Mouse (Mus musculus): ENCODE measurements at regions not wholly inside any gene's neighbourhood (a gene's known extent, or its start where the extent isn't known, plus 50 kb on each side); places are given as distances from the start of the nearest gene placed in this dataset.

- DNase-seq (ENCODE audit: low spot score) = no peak
These were observed 199.7 kb upstream of the Id2 start for GRCm38 (mm10) chr12:25296648-25297047.

GRCm38 (mm10) chr12:25294179-25295025, 197.5 kb upstream of the Id2 start:
- DNase-seq (ENCODE audit: low spot score) = no peak

GRCm38 (mm10) chr12:25293470-25294178, 196.7 kb upstream of the Id2 start:
- DNase-seq (ENCODE audit: low spot score) = no peak

GRCm38 (mm10) chr12:25289381-25289780, 192.4 kb upstream of the Id2 start:
- DNase-seq (ENCODE audit: low spot score) = no peak

- DNase-seq (ENCODE audit: low spot score) = no peak
These were observed 186.9 kb upstream of the Id2 start for GRCm38 (mm10) chr12:25283808-25284207.

GRCm38 (mm10) chr12:25281438-25281837, 184.5 kb upstream of the Id2 start:
- no peak for DNase-seq (ENCODE audit: low spot score)

- no peak for DNase-seq (ENCODE audit: low spot score)
These were observed 176.8 kb upstream of the Id2 start for GRCm38 (mm10) chr12:25273631-25274305.

- no peak for DNase-seq (ENCODE audit: low spot score)
These were observed 175.8 kb upstream of the Id2 start for GRCm38 (mm10) chr12:25272752-25273125.

- no peak for DNase-seq (ENCODE audit: low spot score)
These were observed 175.3 kb upstream of the Id2 start for GRCm38 (mm10) chr12:25272114-25272751.

- no peak for DNase-seq (ENCODE audit: low spot score)
These were observed 172.9 kb upstream of the Id2 start for GRCm38 (mm10) chr12:25269878-25270277.

- peak; percentile 36 for DNase-seq (ENCODE audit: low spot score)
These were observed 172.2 kb upstream of the Id2 start for GRCm38 (mm10) chr12:25268871-25269850.

- no peak for DNase-seq (ENCODE audit: low spot score)
These were observed 171.4 kb upstream of the Id2 start for GRCm38 (mm10) chr12:25268323-25268722.

- DNase-seq (ENCODE audit: low spot score) = no peak
These were observed 170.7 kb upstream of the Id2 start for GRCm38 (mm10) chr12:25267572-25268115.

GRCm38 (mm10) chr12:25266701-25267571, 170.0 kb upstream of the Id2 start:
- DNase-seq (ENCODE audit: low spot score) = no peak

GRCm38 (mm10) chr12:25265560-25266525, 168.9 kb upstream of the Id2 start:
- no peak for DNase-seq (ENCODE audit: low spot score)

- DNase-seq (ENCODE audit: low spot score) = no peak
These were observed 168.1 kb upstream of the Id2 start for GRCm38 (mm10) chr12:25265066-25265465.

- no peak for DNase-seq (ENCODE audit: low spot score)
These were observed 167.5 kb upstream of the Id2 start for GRCm38 (mm10) chr12:25264408-25264807.

GRCm38 (mm10) chr12:25262461-25262860, 165.5 kb upstream of the Id2 start:
- no peak for DNase-seq (ENCODE audit: low spot score)

- DNase-seq (ENCODE audit: low spot score) = no peak
These were observed 162.2 kb upstream of the Id2 start for GRCm38 (mm10) chr12:25259123-25259522.

Data from urinary bladder, postnatal 14 days (tissue).